Mouse (Mus musculus): ENCODE results near the gene Phip.

- TF ChIP-seq GATA1 (IDR thresholded peaks at IDR 0.05; ENCODE audit: low read depth, low read length) (no peak), POLR2A (IDR thresholded peaks at IDR 0.05; ENCODE audit: control insufficient read depth in 1 of 2, insufficient read depth in 1 of 2, low read depth in 1 of 2, low read length in 2 of 2, poor library complexity in 1 of 2) (no peak), USF2 (IDR thresholded peaks at IDR 0.05; ENCODE audit: borderline replicate concordance in 1 of 2, insufficient read depth in 1 of 2, low read depth in 1 of 2, low read length in 2 of 2) (no peak), ZC3H11A (IDR thresholded peaks at IDR 0.05; ENCODE audit: low read depth, low read length) (no peak), BHLHE40 (IDR thresholded peaks at IDR 0.05; ENCODE audit: borderline replicate concordance, low read depth, low read length) (no peak)
Measured at GRCm38 (mm10) chr9:82860805-82861204, 114.5 kb downstream of the Phip start.
